ENCODE assay signal across 19 mouse cellular contexts in genomic region chr17:42918810-42919209, GRCm38 (mm10). TPM values are rescaled to one million over a fixed set of nuclear protein-coding genes. Genes with fewer than 3 reads are reported as not detected.
DNase-seq lines count a peak whose midpoint lies in the region; ATAC-seq and TF ChIP-seq lines count a peak whose summit lies in the region.
"Had no signal": no experiment of that assay in that cellular context is flagged by ENCODE, and none has a peak within 500 bp of the region (broad histone marks: within the 10 kb centered on the region; RNA-seq: fewer than 3 reads in every experiment).

No protein-coding gene starts in this region.

- no peak overlapping the region for H3K4me3 ChIP-seq in limb, embryonic 13.5 days
- H3K4me3 ChIP-seq in limb, embryonic 10.5 days = no peak overlapping the region
- H3K4me3 ChIP-seq in embryonic facial prominence, embryonic 13.5 days = no peak overlapping the region
- H3K4me3 ChIP-seq: erythroblast, embryonic 14.5 days; forebrain, embryonic 10.5 days; heart, embryonic 12.5 days; hindbrain, embryonic 10.5 days; intestine, embryonic 15.5 days had no signal

- H3K36me3 ChIP-seq in limb, embryonic 13.5 days = no peaks in the 10 kb centered on the region
- no peaks in the 10 kb centered on the region for H3K36me3 ChIP-seq in limb, embryonic 10.5 days
- no peaks in the 10 kb centered on the region for H3K36me3 ChIP-seq in embryonic facial prominence, embryonic 13.5 days
- H3K36me3 ChIP-seq: forebrain, embryonic 10.5 days; G1E; heart, embryonic 12.5 days; hindbrain, embryonic 10.5 days; intestine, embryonic 15.5 days had no signal

- no peak for TF ChIP-seq POLR2A in brain, embryonic 14.5 days (IDR thresholded peaks at IDR 0.05; ENCODE audit: borderline replicate concordance, extremely low read depth, insufficient read depth, insufficient read length, poor library complexity, severe bottlenecking)

- peak; percentile 71; the same call in 1 of the 2 replicates for ATAC-seq in limb, embryonic 13.5 days (ENCODE audit: low FRiP score, low read depth)
- ATAC-seq in embryonic facial prominence, embryonic 13.5 days (ENCODE audit: insufficient number of reproducible peaks, insufficient read depth, low FRiP score, low TSS enrichment, low read depth) = no peak
- no peak for ATAC-seq in megakaryocyte-erythroid progenitor cell, adult 5-6 weeks (replicated peaks; ENCODE audit: low FRiP score, low TSS enrichment, poor library complexity, severe bottlenecking)
- ATAC-seq: forebrain, embryonic 14.5 days; intestine, embryonic 15.5 days had no signal

- H3K27me3 ChIP-seq in limb, embryonic 13.5 days = no peaks in the 10 kb centered on the region
- no peaks in the 10 kb centered on the region for H3K27me3 ChIP-seq in limb, embryonic 10.5 days (ENCODE audit: low read depth, poor library complexity, severe bottlenecking)
- no peaks in the 10 kb centered on the region for H3K27me3 ChIP-seq in embryonic facial prominence, embryonic 13.5 days
- H3K27me3 ChIP-seq: heart, embryonic 12.5 days; intestine, embryonic 15.5 days had no signal

- no peaks in the 10 kb centered on the region for H3K9me3 ChIP-seq in limb, embryonic 13.5 days
- H3K9me3 ChIP-seq in limb, embryonic 10.5 days (replicated peaks) = no peaks in the 10 kb centered on the region
- no peaks in the 10 kb centered on the region for H3K9me3 ChIP-seq in embryonic facial prominence, embryonic 13.5 days
- H3K9me3 ChIP-seq: forebrain, embryonic 10.5 days; heart, embryonic 12.5 days; hindbrain, embryonic 10.5 days; intestine, embryonic 15.5 days had no signal

- H3K9ac ChIP-seq in limb, embryonic 13.5 days = no peak overlapping the region
- no peak overlapping the region for H3K9ac ChIP-seq in embryonic facial prominence, embryonic 13.5 days
- H3K9ac ChIP-seq: heart, embryonic 12.5 days; hindbrain, embryonic 14.5 days; intestine, embryonic 15.5 days had no signal

- peaks cover 11% of the 10 kb centered on the region for H3K4me1 ChIP-seq in limb, embryonic 13.5 days
- no peaks in the 10 kb centered on the region for H3K4me1 ChIP-seq in limb, embryonic 10.5 days
- H3K4me1 ChIP-seq in embryonic facial prominence, embryonic 13.5 days = peaks cover 6% of the 10 kb centered on the region; the same call in 1 of the 2 replicates
- H3K4me1 ChIP-seq: forebrain, embryonic 10.5 days; heart, embryonic 12.5 days; hindbrain, embryonic 10.5 days; intestine, embryonic 15.5 days had no signal

- no peak overlapping the region for H3K4me2 ChIP-seq in limb, embryonic 13.5 days (replicated peaks)
- H3K4me2 ChIP-seq in embryonic facial prominence, embryonic 13.5 days = no peak overlapping the region
- H3K4me2 ChIP-seq: heart, embryonic 12.5 days; hindbrain, embryonic 14.5 days; intestine, embryonic 15.5 days had no signal

- TF ChIP-seq CTCF in brain, embryonic 14.5 days (IDR thresholded peaks at IDR 0.05; ENCODE audit: borderline replicate concordance, extremely low read depth, insufficient read depth, insufficient read length) = no peak

- H3K27ac ChIP-seq in limb, embryonic 13.5 days = peak overlapping the region; percentile 15; the same call in 1 of the 2 replicates
- no peak overlapping the region for H3K27ac ChIP-seq in limb, embryonic 10.5 days
- peak overlapping the region; percentile 60 for H3K27ac ChIP-seq in embryonic facial prominence, embryonic 13.5 days
- H3K27ac ChIP-seq: forebrain, embryonic 10.5 days; hindbrain, embryonic 10.5 days; hindbrain, embryonic 14.5 days; intestine, embryonic 15.5 days had no signal

- DNase-seq in limb, embryonic 10.5 days (ENCODE audit: low spot score) = no peak
- DNase-seq in brain, embryonic 14.5 days (ENCODE audit: low read depth) = peak; percentile 15
- DNase-seq in spleen, postnatal 14 days (ENCODE audit: low spot score in 2 of 2) = no peak
- DNase-seq: adrenal gland, postnatal 14 days; cerebellum, adult 18-20 months; cerebellum, adult 9-11 months; cerebellum, postnatal 36 days; gastrocnemius, postnatal 10 days had no signal

- WGBS in limb, embryonic 13.5 days = 29% methylated on average over 9 of the region's 9 CpGs
- 93% methylated on average over 9 of the region's 9 CpGs for WGBS in limb, embryonic 10.5 days
- 26% methylated on average over 9 of the region's 9 CpGs for WGBS in embryonic facial prominence, embryonic 13.5 days

RNA-seq across cellular contexts. Expression of gene Cd2ap, which starts 42.3 kb away (rescaled TPM):
- polyA plus RNA-seq in limb, embryonic 13.5 days (2015; fragmentation: Nextera tagmentation; extraction: Ambion mirVana) = 17.9 and 18.5 TPM in 2 replicates
- polyA plus RNA-seq in limb, embryonic 10.5 days (2016; fragmentation: Nextera tagmentation; extraction: Ambion mirVana) = 14.9 and 15.9 TPM in 2 replicates
- polyA plus RNA-seq in brain, embryonic 14.5 days (2012; rRNA removed) = 14.5 and 18.7 TPM in 2 replicates
- 22.3 and 22.6 TPM in 2 replicates for polyA plus RNA-seq in embryonic facial prominence, embryonic 13.5 days (2015; fragmentation: Nextera tagmentation; extraction: Ambion mirVana)
- total RNA-seq in megakaryocyte-erythroid progenitor cell, adult 5-6 weeks (2014; fragmentation: Nextera tagmentation) = 15.0 and 15.9 TPM in 2 replicates
- total RNA-seq in megakaryocyte-erythroid progenitor cell, adult 5-6 weeks (2017) = 12.3 and 12.8 TPM in 2 replicates
